Mouse (Mus musculus) kidney, adult 11 months (tissue): Measurements from ENCODE around the gene Pln.

Experiments
- DNase-seq: peaks from one replicate; pipeline ENCODE4 v3.0.0; 2022

Gene Pln

GRCm38 (mm10) chr10:53337162-53337923 lies at the start of gene Pln:
Gene Pln, plus strand, starts transcription at chr10:53337667.
- DNase-seq = no peak

GRCm38 (mm10) chr10:53305867-53306266 lies 31.6 kb upstream of the Pln start:
- DNase-seq = no peak

GRCm38 (mm10) chr10:53306674-53307073 lies 30.8 kb upstream of the Pln start:
- DNase-seq = no peak

GRCm38 (mm10) chr10:53323367-53323766 lies 14.1 kb upstream of the Pln start:
- DNase-seq = no peak

- no peak for DNase-seq
Observed at GRCm38 (mm10) chr10:53324663-53325062, 12.8 kb upstream of the Pln start.

- no peak for DNase-seq
Observed at GRCm38 (mm10) chr10:53326367-53326766, 11.1 kb upstream of the Pln start.

- DNase-seq = no peak
Observed at GRCm38 (mm10) chr10:53329257-53329656, 8.2 kb upstream of the Pln start.

- no peak for DNase-seq
Observed at GRCm38 (mm10) chr10:53332752-53333151, 4.7 kb upstream of the Pln start.

- DNase-seq = no peak
Observed at GRCm38 (mm10) chr10:53335266-53335665, 2.2 kb upstream of the Pln start.

GRCm38 (mm10) chr10:53335974-53336373 lies 1.5 kb upstream of the Pln start:
- DNase-seq = no peak

GRCm38 (mm10) chr10:53339045-53339444 lies 1.6 kb downstream of the Pln start:
- DNase-seq = no peak

- DNase-seq = no peak
Observed at GRCm38 (mm10) chr10:53341288-53341965, 4.0 kb downstream of the Pln start.

GRCm38 (mm10) chr10:53342166-53342728 lies 4.8 kb downstream of the Pln start:
- DNase-seq = no peak

GRCm38 (mm10) chr10:53343384-53343783 lies 5.9 kb downstream of the Pln start:
- no peak for DNase-seq

- no peak for DNase-seq
Observed at GRCm38 (mm10) chr10:53343865-53344264, 6.4 kb downstream of the Pln start.

GRCm38 (mm10) chr10:53345508-53345907 lies 8.0 kb downstream of the Pln start:
- no peak for DNase-seq

- no peak for DNase-seq
Observed at GRCm38 (mm10) chr10:53346506-53346905, 9.0 kb downstream of the Pln start.

GRCm38 (mm10) chr10:53346916-53347315 lies 9.4 kb downstream of the Pln start:
- DNase-seq = no peak

GRCm38 (mm10) chr10:53347787-53348755 lies 10.6 kb downstream of the Pln start:
- peak; percentile 26 for DNase-seq

GRCm38 (mm10) chr10:53349254-53349653 lies 11.8 kb downstream of the Pln start:
- no peak for DNase-seq

- no peak for DNase-seq
Observed at GRCm38 (mm10) chr10:53353665-53354064, 16.2 kb downstream of the Pln start.

- DNase-seq = no peak
Observed at GRCm38 (mm10) chr10:53359016-53359415, 21.5 kb downstream of the Pln start.

GRCm38 (mm10) chr10:53364311-53364710 lies 26.8 kb downstream of the Pln start:
- DNase-seq = no peak
